Mouse (Mus musculus) cerebellum, adult 9-10 months (tissue): ENCODE measurements around the gene Gm21317.
"Not testable (repeated sequence)": the region's sequence is repeated elsewhere in the genome, so short reads cannot be mapped to it uniquely, and the experiment has no call there.

Experiments
- DNase-seq: peaks from one replicate; pipeline ENCODE4 v3.0.0; 2022

The Gm21317 gene

DNA sequence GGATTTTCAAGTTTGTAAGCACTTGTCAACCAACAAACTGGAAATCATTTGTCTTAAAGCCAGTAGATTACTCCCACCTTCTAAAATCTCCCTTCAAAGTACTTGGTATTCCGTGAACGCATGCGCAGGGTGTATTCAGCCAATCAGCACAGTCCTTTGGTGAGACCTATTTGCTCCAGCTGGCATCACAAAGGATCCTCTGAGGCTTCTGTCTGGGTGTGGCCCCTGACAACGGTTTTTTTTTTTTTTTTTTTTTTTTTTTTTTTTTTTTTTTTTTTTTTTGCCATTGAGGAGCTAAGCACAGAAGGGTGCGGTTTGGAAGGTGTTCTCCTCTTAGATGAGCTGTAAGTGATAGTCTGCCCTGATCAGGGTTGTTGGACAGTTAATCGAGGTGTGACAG is at the start of gene Gm21317:
Gene Gm21317 (plus strand): TSS at position 301 of the 400 bp plus-strand sequence.
- DNase-seq: not testable (repeated sequence)
